Mouse (Mus musculus) midbrain, embryonic 13.5 days (tissue): ENCODE measurements at regions not wholly inside any gene's neighbourhood (a gene's known extent, or its start where the extent isn't known, plus 50 kb on each side); places are given as distances from the start of the nearest gene placed in this dataset.
"Not testable (repeated sequence)": the region's sequence is repeated elsewhere in the genome, so short reads cannot be mapped to it uniquely, and the experiment has no call there.

Source experiments
- ATAC-seq: fragments of 200-750 bp; cut with Nextera tagmentation; 2 replicates; pipeline ENCODE4 v1.8.0; 2017; ENCODE audit warnings: mild to moderate bottlenecking, moderate TSS enrichment, moderate library complexity
- H3K27ac ChIP-seq: fragments of 300-500 bp; sonication (generic); 2 replicates; pipeline ENCODE4 v1.5.1; 2015; ENCODE audit warnings: inconsistent platforms, mild to moderate bottlenecking, moderate library complexity
- H3K27me3 ChIP-seq: fragments of 300-500 bp; sonication (generic); 2 replicates; pipeline ENCODE4 v1.6.1; 2015; ENCODE audit warnings: mild to moderate bottlenecking, inconsistent platforms
- H3K36me3 ChIP-seq: fragments of 300-500 bp; sonication (generic); 2 replicates; pipeline ENCODE4 v1.6.1; 2015; ENCODE audit warnings: mild to moderate bottlenecking, inconsistent platforms
- H3K4me1 ChIP-seq: fragments of 300-500 bp; sonication (generic); replicated peaks from 2 replicates; pipeline ENCODE4 v1.6.1; 2015; ENCODE audit warnings: inconsistent platforms
- H3K4me2 ChIP-seq: fragments of 300-500 bp; sonication (generic); replicated peaks from 2 replicates; pipeline ENCODE4 v1.6.1; 2015; ENCODE audit warnings: moderate library complexity, mild to moderate bottlenecking, inconsistent platforms
- H3K4me3 ChIP-seq: fragments of 300-500 bp; sonication (generic); replicated peaks from 2 replicates; pipeline ENCODE4 v1.5.1; 2015; ENCODE audit warnings: mild to moderate bottlenecking, inconsistent platforms
- H3K9ac ChIP-seq: fragments of 300-500 bp; sonication (generic); replicated peaks from 2 replicates; pipeline ENCODE4 v1.6.1; 2015; ENCODE audit warnings: mild to moderate bottlenecking, inconsistent platforms
- H3K9me3 ChIP-seq: fragments of 300-500 bp; sonication (generic); 2 replicates; pipeline ENCODE4 v1.6.1; 2016; ENCODE audit warnings: mild to moderate bottlenecking, inconsistent platforms
- whole genome bisulfite sequencing: fragments of 180-500 bp; shearing (Covaris S2); methylation state at CpG from one replicate; pipeline ENCODE4 v1.1.7; 2015; 5-methylcytosine and 5-hydroxymethylcytosine counted together

DNA sequence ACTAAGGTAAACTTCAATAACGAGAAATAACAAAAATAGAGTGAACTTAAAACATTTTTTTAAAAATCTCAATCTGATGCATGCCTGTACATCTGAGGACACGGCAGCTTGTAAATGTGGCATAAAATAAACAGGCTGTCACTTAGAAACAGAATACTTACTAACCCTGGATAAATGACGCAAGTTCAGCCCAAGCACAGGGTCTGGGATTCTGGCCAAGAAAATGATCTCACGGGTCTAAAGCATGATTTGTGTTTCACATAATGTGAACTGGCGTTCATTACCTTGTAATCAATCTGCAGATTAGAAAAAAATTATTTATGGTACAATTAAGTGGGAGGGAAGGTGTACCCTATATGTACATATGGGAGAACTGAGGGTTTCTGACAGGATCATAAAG lies 512.1 kb upstream of the Vrk2 start:
- no peak overlapping the region for H3K27ac ChIP-seq
- H3K4me2 ChIP-seq: no peak overlapping the region
- WGBS: 77% methylated on average over 5 of the region's 5 CpGs
- no peak overlapping the region for H3K4me3 ChIP-seq
- no peak for ATAC-seq
- no peaks in the 10 kb centered on the region for H3K4me1 ChIP-seq
- H3K9ac ChIP-seq: no peak overlapping the region
- H3K27me3 ChIP-seq: no peaks in the 10 kb centered on the region
- no peaks in the 10 kb centered on the region for H3K36me3 ChIP-seq
- no peaks in the 10 kb centered on the region for H3K9me3 ChIP-seq

DNA sequence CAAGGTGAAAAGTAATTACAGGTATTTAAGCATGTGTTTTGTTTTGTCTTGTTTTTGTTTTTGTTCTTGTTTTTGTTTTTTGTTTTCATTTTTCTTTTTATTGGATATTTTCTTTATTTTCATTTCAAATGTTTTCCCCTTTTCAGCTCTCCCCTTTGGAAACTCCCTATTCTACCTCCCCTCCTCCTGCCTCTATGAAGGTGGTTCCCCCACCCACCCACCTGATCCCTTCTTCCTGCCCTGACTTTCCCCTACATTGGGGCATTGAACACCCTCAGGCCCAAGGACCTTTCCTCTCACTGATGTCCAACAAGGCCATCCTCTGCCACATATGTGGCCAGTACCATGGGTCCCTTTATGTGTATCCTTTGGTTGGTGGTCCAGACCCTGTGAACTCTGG lies 509.1 kb upstream of the Vrk2 start:
- no peaks in the 10 kb centered on the region for H3K27me3 ChIP-seq
- no peaks in the 10 kb centered on the region for H3K36me3 ChIP-seq
- no peaks in the 10 kb centered on the region for H3K4me1 ChIP-seq
- H3K9ac ChIP-seq: no peak overlapping the region
- H3K4me2 ChIP-seq: no peak overlapping the region
- no peak overlapping the region for H3K4me3 ChIP-seq
- H3K27ac ChIP-seq: no peak overlapping the region
- ATAC-seq: no peak
- no peaks in the 10 kb centered on the region for H3K9me3 ChIP-seq

DNA sequence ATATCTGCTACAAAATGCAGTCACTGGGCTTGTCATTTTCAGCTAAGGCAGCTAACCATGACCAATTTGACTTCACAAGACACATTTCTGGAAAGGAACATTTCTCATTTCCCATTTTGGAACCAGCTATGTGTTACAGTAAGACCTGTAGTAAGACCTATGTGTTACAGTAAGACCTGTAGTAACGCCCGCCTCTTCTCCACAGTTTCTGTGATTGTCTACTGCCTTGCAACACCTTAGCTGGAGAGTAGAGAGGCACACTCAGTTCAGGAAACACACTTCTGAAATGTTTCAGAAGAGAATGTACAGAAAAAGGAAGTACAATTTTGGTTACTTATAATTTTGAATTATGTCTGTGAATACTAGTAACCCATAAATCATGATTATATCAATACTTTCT lies 508.2 kb upstream of the Vrk2 start:
- Histone ChIP-seq H3K27me3 (no peaks in the 10 kb centered on the region), H3K9ac (no peak overlapping the region), H3K27ac (no peak overlapping the region), H3K4me2 (no peak overlapping the region), H3K9me3 (no peaks in the 10 kb centered on the region), H3K4me3 (no peak overlapping the region), H3K36me3 (no peaks in the 10 kb centered on the region), H3K4me1 (no peaks in the 10 kb centered on the region)
- ATAC-seq: no peak
- WGBS: 93% methylated on average over 2 of the region's 2 CpGs

DNA sequence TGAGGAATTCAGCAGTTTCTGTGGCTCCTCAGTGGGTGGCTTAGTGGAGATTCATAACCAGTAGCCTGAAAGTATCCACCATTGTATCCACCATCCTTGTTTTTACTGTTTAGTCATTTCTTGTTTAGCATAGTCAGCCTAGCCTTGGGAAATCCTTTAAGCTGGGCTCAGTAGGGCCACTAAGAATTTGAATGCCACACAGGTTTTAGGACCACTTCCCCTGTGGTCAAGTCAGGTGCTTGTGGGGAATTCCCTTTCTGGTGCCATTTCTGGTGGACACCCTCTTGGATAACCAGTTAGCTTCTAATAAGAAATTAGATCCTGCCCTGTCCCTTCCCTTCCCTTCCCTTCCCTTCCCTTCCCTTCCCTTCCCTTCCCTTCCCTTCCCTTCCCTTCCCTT lies 502.8 kb upstream of the Vrk2 start:
- H3K9me3 ChIP-seq: no peaks in the 10 kb centered on the region
- no peak overlapping the region for H3K4me3 ChIP-seq
- H3K9ac ChIP-seq: no peak overlapping the region
- no peaks in the 10 kb centered on the region for H3K4me1 ChIP-seq
- H3K4me2 ChIP-seq: no peak overlapping the region
- H3K36me3 ChIP-seq: no peaks in the 10 kb centered on the region
- no peaks in the 10 kb centered on the region for H3K27me3 ChIP-seq
- H3K27ac ChIP-seq: no peak overlapping the region
- ATAC-seq: no peak

DNA sequence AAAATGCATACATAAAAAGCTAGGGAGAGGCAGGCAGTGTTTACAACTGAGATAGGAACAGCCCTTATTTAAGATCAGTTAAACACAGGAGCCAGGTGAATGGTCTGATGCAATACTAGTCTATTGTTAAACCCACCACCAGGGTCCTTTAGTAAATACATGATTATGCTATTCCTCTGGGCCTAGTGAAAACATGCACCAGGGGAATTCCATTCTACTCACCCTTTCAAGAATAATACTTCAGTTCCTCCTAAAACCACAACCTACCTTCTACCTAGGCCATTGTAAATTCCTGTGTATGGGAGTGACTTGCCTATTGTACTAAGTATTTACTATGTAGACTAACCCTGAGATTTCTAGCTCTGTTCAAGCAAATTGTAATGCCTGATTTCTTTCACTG lies 501.7 kb upstream of the Vrk2 start:
- H3K9me3 ChIP-seq, H3K27me3 ChIP-seq, ATAC-seq: not testable (repeated sequence)

DNA sequence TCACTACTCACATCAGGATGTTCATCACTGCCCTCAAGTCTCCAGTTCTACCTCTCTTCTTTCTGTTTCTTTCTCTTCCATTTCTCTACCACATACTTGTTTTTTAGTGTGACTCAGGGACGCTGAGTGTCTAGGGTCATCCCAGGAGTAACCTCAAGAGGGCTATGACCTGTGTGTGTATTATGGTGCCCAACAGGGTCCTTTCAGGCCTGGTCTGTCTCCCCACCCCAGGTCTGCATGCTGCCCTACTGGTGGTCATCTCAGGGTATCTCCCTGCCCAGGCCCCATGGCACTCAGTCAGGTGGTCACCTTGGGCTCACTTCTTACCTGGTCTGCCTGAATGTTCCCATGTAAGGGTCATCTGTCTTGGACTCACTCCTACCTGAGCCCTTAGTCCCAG lies 492.7 kb upstream of the Vrk2 start:
- H3K4me3 ChIP-seq: no peak overlapping the region
- no peaks in the 10 kb centered on the region for H3K27me3 ChIP-seq
- no peak overlapping the region for H3K4me2 ChIP-seq
- no peaks in the 10 kb centered on the region for H3K4me1 ChIP-seq
- no peak overlapping the region for H3K9ac ChIP-seq
- no peaks in the 10 kb centered on the region for H3K9me3 ChIP-seq
- WGBS: 92% methylated on average over 1 of the region's 1 CpGs
- H3K36me3 ChIP-seq: no peaks in the 10 kb centered on the region
- no peak overlapping the region for H3K27ac ChIP-seq
- peak; percentile 43; the same call in 1 of the 2 replicates for ATAC-seq

More for the DNA sequence above, 501.7 kb upstream of the Vrk2 start:
- not testable (repeated sequence) for H3K4me3 ChIP-seq, H3K9ac ChIP-seq, H3K27ac ChIP-seq, H3K4me1 ChIP-seq, H3K36me3 ChIP-seq, H3K4me2 ChIP-seq

DNA sequence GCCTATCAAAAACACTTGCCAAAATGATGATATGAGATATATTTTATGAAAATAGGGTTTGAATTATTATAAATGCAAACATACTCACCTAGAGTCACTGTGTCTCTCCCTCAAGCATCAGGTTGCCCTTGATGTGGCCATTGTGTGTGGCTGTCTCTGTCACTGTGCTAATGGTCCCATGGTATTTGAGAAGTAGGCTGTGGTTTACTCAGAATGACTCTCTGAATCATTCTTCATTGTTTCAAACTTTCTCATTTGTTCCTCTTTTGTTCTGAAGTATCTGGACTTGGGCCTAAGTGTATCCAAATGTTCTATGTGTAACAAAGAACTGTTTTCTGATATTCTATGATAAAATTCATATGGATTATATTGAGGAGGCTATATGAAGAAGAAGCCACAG lies 487.4 kb upstream of the Vrk2 start:
- no peaks in the 10 kb centered on the region for H3K9me3 ChIP-seq
- H3K36me3 ChIP-seq: no peaks in the 10 kb centered on the region
- no peak for ATAC-seq
- no peak overlapping the region for H3K4me3 ChIP-seq
- no peak overlapping the region for H3K4me2 ChIP-seq
- H3K27me3 ChIP-seq: no peaks in the 10 kb centered on the region
- H3K4me1 ChIP-seq: no peaks in the 10 kb centered on the region
- H3K9ac ChIP-seq: no peak overlapping the region
- H3K27ac ChIP-seq: no peak overlapping the region

DNA sequence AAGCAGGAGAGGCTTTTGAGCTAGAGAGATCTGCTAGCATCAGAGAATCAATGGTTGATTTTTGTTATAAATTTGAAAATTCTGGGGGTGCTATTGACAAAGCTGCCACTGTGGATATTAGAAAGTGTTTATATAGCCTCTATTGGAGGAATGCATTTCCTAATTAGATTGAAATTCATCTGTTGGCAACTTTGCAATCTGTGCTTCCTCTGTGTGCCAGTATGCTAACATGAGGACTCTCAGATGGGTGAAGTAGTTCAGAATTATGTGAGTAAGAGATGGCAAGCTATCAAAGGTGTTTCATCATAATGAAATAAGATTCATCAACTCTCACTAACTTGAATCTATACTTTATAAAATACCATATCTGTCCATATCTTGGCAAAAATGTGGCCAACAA lies 476.6 kb upstream of the Vrk2 start:
- Histone ChIP-seq H3K4me3 (no peak overlapping the region), H3K9me3 (no peaks in the 10 kb centered on the region), H3K4me2 (no peak overlapping the region), H3K36me3 (no peaks in the 10 kb centered on the region), H3K27ac (no peak overlapping the region), H3K9ac (no peak overlapping the region), H3K4me1 (no peaks in the 10 kb centered on the region), H3K27me3 (no peaks in the 10 kb centered on the region)
- no peak for ATAC-seq

DNA sequence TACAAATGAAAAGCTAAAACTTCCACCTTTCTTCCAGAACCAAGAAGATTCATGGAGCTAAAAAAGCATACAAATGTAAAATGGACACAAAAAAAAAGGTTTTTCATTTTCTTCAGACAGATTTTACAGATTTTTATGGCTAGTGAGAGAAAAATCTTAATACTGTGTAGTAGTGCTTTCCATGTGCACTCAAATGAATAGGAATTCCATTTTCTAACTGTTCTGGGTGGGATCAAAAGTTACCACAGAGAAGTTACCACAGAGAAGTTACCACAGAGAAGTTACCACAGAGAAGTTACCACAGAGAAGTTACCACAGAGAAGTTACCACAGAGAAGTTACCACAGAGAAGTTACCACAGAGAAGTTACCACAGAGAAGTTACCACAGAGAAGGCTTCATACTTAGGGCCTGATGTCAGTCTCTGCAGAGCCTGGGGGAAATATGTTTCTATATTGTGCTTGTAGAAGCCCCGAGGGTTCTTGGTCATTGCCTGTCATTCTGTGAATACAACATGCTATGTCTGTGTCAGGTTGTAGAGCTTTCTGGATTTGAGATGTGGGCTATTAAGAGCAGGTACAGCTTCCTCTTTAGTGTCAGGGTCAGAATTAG lies 433.5 kb upstream of the Vrk2 start:
- no peak overlapping the region for H3K4me3 ChIP-seq
- no peaks in the 10 kb centered on the region for H3K9me3 ChIP-seq
- H3K4me1 ChIP-seq: no peaks in the 10 kb centered on the region
- ATAC-seq: no peak
- H3K9ac ChIP-seq: no peak overlapping the region
- H3K27ac ChIP-seq: no peak overlapping the region
- H3K36me3 ChIP-seq: no peaks in the 10 kb centered on the region
- no peaks in the 10 kb centered on the region for H3K27me3 ChIP-seq
- no peak overlapping the region for H3K4me2 ChIP-seq
- 87% methylated on average over 1 of the region's 1 CpGs for WGBS

DNA sequence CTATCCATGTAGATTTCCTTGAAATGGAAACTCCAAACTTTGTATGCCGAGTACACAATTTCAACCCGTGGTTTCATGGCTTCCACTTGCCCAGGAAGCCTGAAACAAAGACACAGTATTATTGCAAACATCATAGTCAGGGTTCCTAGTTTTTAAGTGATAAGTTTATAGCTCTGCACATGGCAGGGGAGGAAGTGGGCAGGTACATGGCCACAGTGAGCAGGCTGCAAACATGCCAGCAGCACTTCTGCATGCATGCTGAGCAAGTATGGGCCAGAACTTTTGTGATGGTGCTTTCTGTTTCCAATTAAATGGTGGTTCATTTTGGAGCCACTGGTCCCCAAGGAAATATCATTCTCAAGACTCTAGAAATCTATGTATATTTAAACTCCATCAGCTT lies 431.7 kb upstream of the Vrk2 start:
- Histone ChIP-seq H3K4me1 (no peaks in the 10 kb centered on the region), H3K27ac (no peak overlapping the region), H3K4me2 (no peak overlapping the region), H3K4me3 (no peak overlapping the region), H3K27me3 (no peaks in the 10 kb centered on the region), H3K36me3 (no peaks in the 10 kb centered on the region), H3K9me3 (no peaks in the 10 kb centered on the region), H3K9ac (no peak overlapping the region)
- WGBS: 79% methylated on average over 2 of the region's 2 CpGs
- ATAC-seq: no peak

DNA sequence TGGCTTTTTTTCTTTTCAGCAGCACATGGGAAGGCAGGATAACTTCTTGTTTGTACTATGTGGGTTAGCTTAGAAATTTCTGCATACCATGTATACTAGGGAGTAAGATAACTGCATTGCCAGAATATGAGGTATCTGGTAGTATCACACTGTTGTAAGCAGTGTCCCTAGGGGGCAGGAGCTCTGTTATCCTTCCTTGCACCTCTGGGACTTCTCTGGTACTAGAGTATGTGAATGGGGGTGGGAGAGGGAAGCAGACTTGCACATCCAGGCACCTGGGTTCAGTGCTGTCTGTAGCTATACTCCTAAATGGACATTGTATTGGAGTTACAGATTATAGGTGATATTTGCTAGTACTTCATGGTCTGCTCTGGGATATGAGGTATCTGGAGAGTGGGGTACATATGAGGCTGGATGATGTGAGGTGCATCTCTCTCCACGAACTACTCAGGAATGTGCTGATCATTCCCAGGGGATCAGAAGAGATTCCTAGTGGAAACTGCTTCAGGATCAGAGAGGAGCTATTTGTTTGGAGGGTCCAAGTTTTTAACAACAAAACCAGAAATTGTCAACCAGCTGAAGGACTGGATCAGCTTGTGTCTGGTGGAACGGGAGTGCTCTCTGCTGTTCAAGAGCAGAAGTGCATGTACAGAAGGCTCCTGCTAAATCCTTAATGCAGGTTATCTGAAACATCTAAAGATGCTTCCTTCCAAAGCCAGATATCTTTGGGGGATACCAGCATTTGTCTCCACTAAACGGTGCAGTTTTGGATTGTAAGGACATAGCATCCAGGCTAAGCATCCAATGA lies 402.7 kb upstream of the Vrk2 start:
- H3K9ac ChIP-seq: no peak overlapping the region
- ATAC-seq: peak; percentile 62; the same call in 1 of the 2 replicates
- no peaks in the 10 kb centered on the region for H3K9me3 ChIP-seq
- no peaks in the 10 kb centered on the region for H3K36me3 ChIP-seq
- no peak overlapping the region for H3K4me3 ChIP-seq
- H3K27me3 ChIP-seq: no peaks in the 10 kb centered on the region
- 31% methylated on average over 3 of the region's 3 CpGs for WGBS
- H3K4me1 ChIP-seq: no peaks in the 10 kb centered on the region
- H3K4me2 ChIP-seq: no peak overlapping the region
- no peak overlapping the region for H3K27ac ChIP-seq

DNA sequence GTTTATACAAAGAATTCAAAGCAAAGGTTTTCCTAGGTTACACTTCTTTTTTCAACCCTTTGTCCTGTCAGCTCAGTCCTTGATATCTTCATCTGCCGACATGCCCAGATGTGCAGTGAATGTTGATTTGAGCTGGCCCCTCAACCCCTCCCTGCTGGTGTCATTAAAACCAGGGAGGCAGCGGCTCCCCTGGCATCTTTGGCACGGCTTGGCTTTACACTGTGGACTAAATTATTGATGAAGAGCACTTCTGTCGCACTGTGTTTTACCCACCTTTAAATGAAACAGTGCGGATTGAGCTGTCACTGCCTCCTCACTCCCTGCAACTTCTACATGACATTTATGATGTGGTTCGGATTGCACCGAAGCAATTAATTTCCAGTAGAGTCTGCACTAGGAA lies 387.4 kb upstream of the Vrk2 start:
- WGBS: 27% methylated on average over 7 of the region's 7 CpGs
- ATAC-seq: peak; percentile 98
- Histone ChIP-seq H3K4me2 (peak overlapping the region; percentile 21; the same call in 1 of the 2 replicates), H3K27ac (0 out of 2 replicates have a peak overlapping the region, but pooled peaks have one; percentile 56), H3K27me3 (no peaks in the 10 kb centered on the region), H3K4me3 (no peak overlapping the region), H3K36me3 (no peaks in the 10 kb centered on the region), H3K4me1 (peaks cover 9% of the 10 kb centered on the region), H3K9me3 (no peaks in the 10 kb centered on the region), H3K9ac (no peak overlapping the region)
